Mouse (Mus musculus) forebrain, embryonic 15.5 days (tissue): Measurements from ENCODE around the gene Pcna. TPM values are rescaled to one million over a fixed set of nuclear protein-coding genes. Genes with fewer than 3 reads are reported as not detected.

Source experiments
- ATAC-seq: fragments of 200-750 bp; cut with Nextera tagmentation; replicated peaks from 2 replicates; pipeline ENCODE4 v1.8.0; 2017; ENCODE audit warnings: mild to moderate bottlenecking, moderate TSS enrichment, moderate library complexity
- H3K27ac ChIP-seq: fragments of 300-500 bp; sonication (generic); replicated peaks from 2 replicates; pipeline ENCODE4 v1.5.1; 2015; ENCODE audit warnings: mild to moderate bottlenecking, inconsistent platforms
- H3K27me3 ChIP-seq: fragments of 300-500 bp; sonication (generic); 2 replicates; pipeline ENCODE4 v1.6.1; 2015; ENCODE audit warnings: inconsistent platforms
- H3K36me3 ChIP-seq: fragments of 300-500 bp; sonication (generic); 2 replicates; pipeline ENCODE4 v1.6.1; 2015; ENCODE audit warnings: mild to moderate bottlenecking, inconsistent platforms
- H3K4me1 ChIP-seq: fragments of 300-500 bp; sonication (generic); 2 replicates; pipeline ENCODE4 v1.6.1; 2015; ENCODE audit warnings: inconsistent platforms
- H3K4me2 ChIP-seq: fragments of 300-500 bp; sonication (generic); replicated peaks from 2 replicates; pipeline ENCODE4 v1.6.1; 2015; ENCODE audit warnings: mild to moderate bottlenecking, inconsistent platforms
- H3K4me3 ChIP-seq: fragments of 300-500 bp; sonication (generic); 2 replicates; pipeline ENCODE4 v1.5.1; 2015; ENCODE audit warnings: mild to moderate bottlenecking, inconsistent platforms
- H3K9ac ChIP-seq: fragments of 300-500 bp; sonication (generic); replicated peaks from 2 replicates; pipeline ENCODE4 v1.6.1; 2015; ENCODE audit warnings: mild to moderate bottlenecking, inconsistent platforms
- H3K9me3 ChIP-seq: fragments of 300-500 bp; sonication (generic); 2 replicates; pipeline ENCODE4 v1.6.1; 2016; ENCODE audit warnings: inconsistent platforms
- WGBS: fragments of 180-500 bp; shearing (Covaris S2); methylation state at CpG from one replicate; pipeline ENCODE4 v1.1.7; 2015; ENCODE audit warnings: mixed read lengths; 5-methylcytosine and 5-hydroxymethylcytosine counted together
- polyA plus RNA-seq: library from polyadenylated mRNA; unstranded; fragments of >200 nt; fragmentation: Nextera tagmentation; extraction: Ambion mirVana; gene quantifications from 2 replicates; pipeline ENCODE4 v1.2.1, GENCODE M21; 2015

Gene Pcna
- polyA plus RNA-seq, 1 experiment from 2014 or later: 190 TPM

DNA sequence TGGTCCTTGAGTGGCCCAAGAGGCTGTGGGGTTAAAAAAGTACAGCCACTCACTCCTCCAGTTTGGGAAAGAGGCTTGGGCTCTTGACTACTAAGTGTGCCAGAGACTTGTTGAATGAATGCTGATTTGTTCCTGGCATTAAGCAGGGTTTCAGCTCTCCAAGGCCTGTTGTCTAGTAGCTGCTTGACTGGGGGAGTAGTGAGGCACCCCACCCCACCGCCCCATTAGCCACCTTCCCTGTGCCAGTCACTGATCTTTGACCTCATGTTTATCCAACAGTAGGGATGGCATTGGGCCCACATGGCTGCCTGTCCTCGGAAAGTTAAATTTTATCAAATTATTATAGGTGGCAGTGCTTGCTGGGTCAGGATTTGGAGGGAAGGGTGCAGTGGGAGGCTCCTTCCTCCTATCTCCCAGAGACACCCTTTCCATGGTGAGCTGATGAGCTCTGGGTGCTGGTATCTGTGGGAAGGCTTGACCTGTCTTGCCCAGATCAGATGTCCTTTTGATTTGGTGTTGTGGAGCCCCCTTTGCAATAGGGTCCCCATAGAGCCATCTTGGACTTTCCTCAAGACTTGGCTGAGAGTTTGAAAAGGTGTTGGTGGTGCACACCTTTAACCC is 17.3 kb upstream of the Pcna start:
- Histone ChIP-seq H3K4me1 (0 out of 2 replicates have a peak, but pooled peaks cover 4% of the 10 kb centered on the region), H3K27me3 (no peaks in the 10 kb centered on the region), H3K9me3 (no peaks in the 10 kb centered on the region), H3K4me2 (no peak overlapping the region), H3K36me3 (no peaks in the 10 kb centered on the region), H3K27ac (no peak overlapping the region), H3K9ac (no peak overlapping the region), H3K4me3 (no peak overlapping the region)
- no peak for ATAC-seq
- WGBS: 82% methylated on average over 2 of the region's 2 CpGs

DNA sequence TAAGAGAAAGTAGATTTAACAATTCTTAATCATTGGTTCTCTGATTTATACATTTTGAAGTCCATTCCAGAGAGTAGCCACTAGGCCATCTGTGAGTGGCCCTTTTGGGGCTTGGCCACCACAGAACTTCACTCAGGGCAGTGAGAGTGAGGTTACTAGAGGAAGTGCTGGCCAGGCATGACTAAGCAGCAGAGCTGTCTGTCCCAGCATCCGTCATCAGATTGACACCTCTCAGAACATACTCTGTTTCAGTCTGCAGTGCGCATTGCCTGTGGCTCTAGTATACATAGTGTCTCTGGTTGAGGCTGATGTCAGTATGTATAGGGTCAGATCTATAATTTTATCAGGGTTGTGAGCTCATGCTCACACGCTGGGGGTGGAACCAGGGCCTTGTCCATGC is 16.1 kb upstream of the Pcna start:
- no peak for ATAC-seq
- Histone ChIP-seq H3K4me2 (no peak overlapping the region), H3K4me1 (peaks cover 14% of the 10 kb centered on the region), H3K27me3 (no peaks in the 10 kb centered on the region), H3K4me3 (no peak overlapping the region), H3K36me3 (no peaks in the 10 kb centered on the region), H3K9me3 (no peaks in the 10 kb centered on the region), H3K9ac (no peak overlapping the region), H3K27ac (no peak overlapping the region)
- 85% methylated on average over 3 of the region's 3 CpGs for WGBS

DNA sequence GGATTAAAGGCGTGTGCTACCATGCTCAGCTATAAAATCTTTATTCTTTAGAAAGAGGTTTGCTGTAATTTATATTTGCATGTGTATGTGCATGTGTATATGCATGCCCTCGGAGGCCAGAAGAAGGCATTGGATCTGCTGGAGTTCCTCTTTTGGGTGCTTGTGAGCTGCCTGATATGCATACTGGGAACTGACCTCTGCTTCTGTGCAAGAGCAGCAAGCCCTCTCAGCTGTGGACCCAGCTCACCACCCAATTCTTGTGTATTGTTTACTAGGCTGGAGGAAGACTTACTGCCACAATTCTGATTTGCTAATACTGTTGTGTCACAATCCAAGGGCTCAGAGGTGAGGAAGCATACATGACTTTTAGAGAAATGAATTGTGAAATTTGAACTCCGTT is 13.0 kb upstream of the Pcna start:
- ATAC-seq: no peak
- Histone ChIP-seq H3K27me3 (no peaks in the 10 kb centered on the region), H3K4me3 (no peak overlapping the region), H3K9me3 (no peaks in the 10 kb centered on the region), H3K4me2 (no peak overlapping the region), H3K4me1 (peaks cover 17% of the 10 kb centered on the region), H3K27ac (no peak overlapping the region), H3K36me3 (no peaks in the 10 kb centered on the region), H3K9ac (no peak overlapping the region)
- 90% methylated on average over 3 of the region's 3 CpGs for WGBS

- no peak for ATAC-seq
- no peaks in the 10 kb centered on the region for H3K27me3 ChIP-seq
- H3K4me3 ChIP-seq: no peak overlapping the region
- WGBS: 91% methylated on average over 9 of the region's 9 CpGs
- H3K9me3 ChIP-seq: no peaks in the 10 kb centered on the region
- H3K9ac ChIP-seq: no peak overlapping the region
- H3K36me3 ChIP-seq: no peaks in the 10 kb centered on the region
- peaks cover 17% of the 10 kb centered on the region for H3K4me1 ChIP-seq
- no peak overlapping the region for H3K27ac ChIP-seq
- H3K4me2 ChIP-seq: no peak overlapping the region
Observed at GRCm38 (mm10) chr2:132265196-132265595, 12.1 kb upstream of the Pcna start.

- 13% methylated on average over 6 of the region's 6 CpGs for WGBS
- H3K9ac ChIP-seq: peak overlapping the region; percentile 92
- no peaks in the 10 kb centered on the region for H3K36me3 ChIP-seq
- no peak for ATAC-seq
- peak overlapping the region; percentile 95 for H3K4me3 ChIP-seq
- H3K4me1 ChIP-seq: peaks cover 17% of the 10 kb centered on the region
- H3K27ac ChIP-seq: 0 out of 2 replicates have a peak overlapping the region, but pooled peaks have one; percentile 76
- no peaks in the 10 kb centered on the region for H3K27me3 ChIP-seq
- no peaks in the 10 kb centered on the region for H3K9me3 ChIP-seq
- H3K4me2 ChIP-seq: peak overlapping the region; percentile 61
Observed at GRCm38 (mm10) chr2:132264266-132264710, 11.2 kb upstream of the Pcna start.

DNA sequence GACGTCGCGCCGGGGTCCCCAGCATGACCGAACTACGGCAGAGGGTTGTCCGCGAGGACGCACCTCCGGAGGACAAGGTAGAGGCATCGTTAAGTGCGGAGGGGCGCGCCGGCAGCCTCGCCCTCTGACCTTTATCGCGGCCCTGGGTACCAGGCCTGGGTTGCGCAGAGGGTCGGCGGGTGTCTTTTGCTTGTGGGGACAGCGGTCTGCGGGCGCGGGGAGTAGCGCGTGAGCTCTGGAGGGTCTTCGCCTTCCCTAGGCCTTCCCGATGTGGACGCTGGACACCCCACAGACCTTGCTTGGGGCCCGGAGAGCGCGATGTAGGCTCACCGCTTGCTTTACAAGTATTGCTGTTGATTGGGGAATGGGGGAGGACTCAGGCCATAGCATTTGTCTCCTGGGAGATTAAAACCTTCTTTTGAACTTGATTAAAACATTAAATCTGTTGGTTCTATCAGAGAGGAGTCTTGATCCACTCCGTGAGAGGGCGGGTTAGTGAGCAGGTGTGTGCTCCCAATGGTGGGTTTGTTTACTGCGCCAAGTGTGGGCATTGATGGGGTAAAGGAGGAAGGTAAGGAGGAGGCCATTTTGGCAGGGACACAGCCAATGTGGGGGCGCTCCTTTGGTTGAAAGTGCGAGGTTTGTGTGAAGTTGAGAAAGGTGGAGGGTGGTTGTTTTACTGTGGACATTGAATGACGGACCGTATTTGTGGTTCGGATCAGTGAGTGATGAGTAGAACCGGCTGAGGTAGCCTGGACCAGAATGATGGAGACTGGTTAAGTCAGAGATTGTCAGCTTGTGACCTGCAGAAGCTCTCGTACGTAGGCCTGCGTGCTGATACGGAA is 10.5 kb upstream of the Pcna start:
- peak; percentile 20; the same call in 1 of the 2 replicates for ATAC-seq
- no peaks in the 10 kb centered on the region for H3K36me3 ChIP-seq
- peak overlapping the region; percentile 92 for H3K9ac ChIP-seq
- H3K27me3 ChIP-seq: no peaks in the 10 kb centered on the region
- WGBS: under 1% methylated on average over 47 of the region's 47 CpGs
- peak overlapping the region; percentile 61 for H3K4me2 ChIP-seq
- no peaks in the 10 kb centered on the region for H3K9me3 ChIP-seq
- peak overlapping the region; percentile 76 for H3K27ac ChIP-seq
- peak overlapping the region; percentile 95 for H3K4me3 ChIP-seq
- H3K4me1 ChIP-seq: peaks cover 17% of the 10 kb centered on the region

DNA sequence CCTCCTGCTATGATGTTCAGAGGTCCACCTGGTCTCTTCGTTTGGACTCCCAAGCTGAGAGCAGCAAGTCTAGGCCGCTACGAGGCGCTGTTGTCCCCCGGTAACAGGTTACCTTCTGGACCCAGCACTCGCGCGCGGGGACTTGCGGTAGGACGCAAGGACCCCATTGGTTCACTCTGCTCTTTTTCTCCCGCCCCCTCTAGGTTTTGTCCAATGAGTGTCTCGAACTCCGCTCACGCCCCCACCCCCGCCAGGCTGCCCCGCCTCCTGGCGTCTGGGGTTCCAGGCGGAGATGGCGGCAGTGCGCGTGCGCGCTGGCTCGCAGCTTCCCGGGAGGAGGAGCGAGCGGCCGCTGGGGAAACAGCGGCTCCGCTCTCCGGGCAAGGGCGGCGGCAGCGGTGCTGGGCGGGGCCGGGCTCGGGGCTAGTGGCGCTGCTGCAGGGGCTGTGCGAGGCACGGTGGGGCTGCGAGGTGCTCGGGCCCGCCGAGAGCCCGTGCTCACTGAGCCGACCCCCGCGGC is 9.8 kb upstream of the Pcna start, which contains the start of gene Cds2:
Gene Cds2, plus strand, starts transcription at position 270 of the 520 bp plus-strand sequence.
- no peaks in the 10 kb centered on the region for H3K36me3 ChIP-seq
- WGBS: 1% methylated on average over 48 of the region's 49 CpGs
- peak within 1 kb of the TSS; percentile 61 for H3K4me2 ChIP-seq
- peak within 1 kb of the TSS; percentile 92 for H3K9ac ChIP-seq
- peak within 1 kb of the TSS; percentile 76 for H3K27ac ChIP-seq
- H3K27me3 ChIP-seq: no peaks in the 10 kb centered on the region
- H3K4me1 ChIP-seq: peaks cover 17% of the 10 kb centered on the region
- peak within 1 kb of the TSS; percentile 95 for H3K4me3 ChIP-seq
- ATAC-seq: peak; percentile 99
- no peaks in the 10 kb centered on the region for H3K9me3 ChIP-seq

DNA sequence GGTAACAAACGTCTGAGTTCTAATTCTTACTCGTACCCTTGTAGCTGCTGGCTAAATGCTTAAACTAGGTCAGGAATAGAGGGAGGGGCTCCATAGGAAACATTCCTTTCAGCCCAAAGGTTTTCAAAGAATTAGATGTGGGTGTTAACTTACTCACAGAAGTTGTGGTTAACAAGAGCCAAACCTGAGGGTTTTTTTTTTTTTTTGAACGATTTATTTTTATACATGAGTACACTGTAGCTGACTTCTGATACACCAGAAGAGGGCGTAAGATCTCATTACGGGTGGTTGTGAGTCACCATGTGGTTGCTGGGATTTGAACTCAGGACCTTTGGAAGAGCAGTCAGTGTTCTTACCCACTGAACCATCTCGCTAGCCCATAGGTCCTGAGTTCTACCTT is 9.1 kb upstream of the Pcna start:
- Histone ChIP-seq H3K4me2 (peak overlapping the region; percentile 55; the same call in 1 of the 2 replicates), H3K36me3 (no peaks in the 10 kb centered on the region), H3K27ac (0 out of 2 replicates have a peak overlapping the region, but pooled peaks have one; percentile 47), H3K27me3 (no peaks in the 10 kb centered on the region), H3K4me3 (no peak overlapping the region; the same call in 1 of the 2 replicates), H3K4me1 (peaks cover 17% of the 10 kb centered on the region), H3K9me3 (no peaks in the 10 kb centered on the region), H3K9ac (no peak overlapping the region)
- no peak for ATAC-seq
- 74% methylated on average over 6 of the region's 6 CpGs for WGBS

DNA sequence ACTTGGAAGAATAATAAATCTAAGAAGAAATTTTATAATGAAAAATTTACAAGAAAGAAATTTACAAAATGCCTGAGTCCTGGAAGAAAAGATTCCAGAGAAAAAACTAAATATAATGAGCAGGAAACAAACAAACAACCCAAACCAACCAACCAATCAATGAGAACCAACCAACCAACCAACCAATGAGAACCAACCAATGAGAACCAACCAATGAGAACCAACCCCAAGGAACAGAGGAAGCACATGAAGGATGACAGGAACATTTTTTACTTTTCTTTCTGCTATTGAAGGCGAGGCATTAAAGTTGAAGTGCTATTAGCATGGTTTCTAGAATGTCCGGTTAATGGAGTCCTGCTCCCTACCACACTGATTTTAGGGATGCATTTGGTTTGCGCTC is 7.5 kb upstream of the Pcna start:
- Histone ChIP-seq H3K4me2 (no peak overlapping the region), H3K9ac (no peak overlapping the region), H3K4me3 (no peak overlapping the region), H3K9me3 (no peaks in the 10 kb centered on the region), H3K27me3 (no peaks in the 10 kb centered on the region), H3K36me3 (no peaks in the 10 kb centered on the region), H3K4me1 (peaks cover 17% of the 10 kb centered on the region), H3K27ac (no peak overlapping the region)
- ATAC-seq: no peak
- WGBS: 97% methylated on average over 3 of the region's 3 CpGs

- WGBS: 93% methylated on average over 6 of the region's 6 CpGs
- Histone ChIP-seq H3K27me3 (no peaks in the 10 kb centered on the region), H3K4me1 (peaks cover 5% of the 10 kb centered on the region; the same call in 1 of the 2 replicates), H3K9ac (no peak overlapping the region), H3K36me3 (no peaks in the 10 kb centered on the region), H3K4me3 (no peak overlapping the region), H3K27ac (no peak overlapping the region), H3K4me2 (no peak overlapping the region), H3K9me3 (no peaks in the 10 kb centered on the region)
- ATAC-seq: no peak
Observed at GRCm38 (mm10) chr2:132257350-132258068, 4.4 kb upstream of the Pcna start.

DNA sequence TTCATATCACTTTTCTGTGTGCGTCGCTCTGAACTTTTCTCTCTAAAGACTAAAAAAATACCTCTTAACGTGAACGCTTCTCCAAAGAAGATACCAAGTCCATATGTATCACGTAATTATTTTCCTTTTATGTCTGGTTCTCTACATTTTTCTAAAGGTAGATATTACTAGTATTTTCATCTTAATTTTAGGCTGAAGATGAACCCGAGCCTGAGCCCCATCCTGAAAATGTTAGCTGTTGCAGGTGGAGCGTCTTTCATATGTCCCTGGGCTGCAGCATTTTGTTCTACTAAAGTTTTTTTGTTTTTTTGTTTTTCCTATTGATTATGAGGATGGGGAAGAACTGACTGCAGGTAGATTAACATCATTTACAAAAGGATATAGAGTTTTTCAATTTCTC is 489 bp upstream of the Pcna start:
- H3K36me3 ChIP-seq: peaks cover 18% of the 10 kb centered on the region; the same call in 1 of the 2 replicates
- H3K9ac ChIP-seq: peak overlapping the region; percentile 49
- H3K4me1 ChIP-seq: peaks cover 34% of the 10 kb centered on the region
- peak overlapping the region; percentile 58 for H3K4me3 ChIP-seq
- peak overlapping the region; percentile 86; the same call in 1 of the 2 replicates for H3K27ac ChIP-seq
- no peaks in the 10 kb centered on the region for H3K9me3 ChIP-seq
- ATAC-seq: no peak
- under 1% methylated on average over 7 of the region's 7 CpGs for WGBS
- no peaks in the 10 kb centered on the region for H3K27me3 ChIP-seq
- peak overlapping the region; percentile 57 for H3K4me2 ChIP-seq
